Mouse (Mus musculus) cerebellum, adult 11 months (tissue): ENCODE measurements around the gene Nae1.
"Not testable (repeated sequence)": the region's sequence is repeated elsewhere in the genome, so short reads cannot be mapped to it uniquely, and the experiment has no call there.

Experiments
- DNase-seq: peaks from one replicate; pipeline ENCODE4 v3.0.0; 2022

Nae1 gene

GRCm38 (mm10) chr8:104533971-104534778, at the start of gene Nae1, which contains the start of gene Car7:
Nae1 (minus strand) TSS chr8:104534637.
Car7 (plus strand) TSS chr8:104534689.
- DNase-seq = peak; percentile 95

DNA sequence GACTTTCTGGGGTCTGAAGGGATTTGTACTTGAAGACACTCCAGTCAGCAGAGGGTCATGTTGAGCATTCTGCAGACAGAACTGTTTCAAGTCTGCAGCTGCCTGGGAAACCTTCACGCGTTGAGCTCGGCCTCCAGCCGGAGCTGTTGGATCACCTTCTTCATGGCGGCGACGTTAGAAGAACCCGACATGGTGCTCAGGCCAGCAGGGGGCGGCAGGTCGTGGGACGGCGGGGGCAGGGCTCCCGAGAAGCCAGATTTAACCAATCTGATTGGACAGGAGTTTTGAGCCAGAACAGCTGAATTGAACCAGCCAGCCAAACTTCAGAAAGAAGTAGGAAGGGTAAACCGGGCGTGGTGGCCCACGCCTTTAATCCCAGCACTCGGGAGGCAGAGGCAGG, 43.2 kb upstream of the Nae1 start:
- DNase-seq = not testable (repeated sequence)

- DNase-seq = no peak
These were observed 42.4 kb upstream of the Nae1 start for GRCm38 (mm10) chr8:104576820-104577219.

DNA sequence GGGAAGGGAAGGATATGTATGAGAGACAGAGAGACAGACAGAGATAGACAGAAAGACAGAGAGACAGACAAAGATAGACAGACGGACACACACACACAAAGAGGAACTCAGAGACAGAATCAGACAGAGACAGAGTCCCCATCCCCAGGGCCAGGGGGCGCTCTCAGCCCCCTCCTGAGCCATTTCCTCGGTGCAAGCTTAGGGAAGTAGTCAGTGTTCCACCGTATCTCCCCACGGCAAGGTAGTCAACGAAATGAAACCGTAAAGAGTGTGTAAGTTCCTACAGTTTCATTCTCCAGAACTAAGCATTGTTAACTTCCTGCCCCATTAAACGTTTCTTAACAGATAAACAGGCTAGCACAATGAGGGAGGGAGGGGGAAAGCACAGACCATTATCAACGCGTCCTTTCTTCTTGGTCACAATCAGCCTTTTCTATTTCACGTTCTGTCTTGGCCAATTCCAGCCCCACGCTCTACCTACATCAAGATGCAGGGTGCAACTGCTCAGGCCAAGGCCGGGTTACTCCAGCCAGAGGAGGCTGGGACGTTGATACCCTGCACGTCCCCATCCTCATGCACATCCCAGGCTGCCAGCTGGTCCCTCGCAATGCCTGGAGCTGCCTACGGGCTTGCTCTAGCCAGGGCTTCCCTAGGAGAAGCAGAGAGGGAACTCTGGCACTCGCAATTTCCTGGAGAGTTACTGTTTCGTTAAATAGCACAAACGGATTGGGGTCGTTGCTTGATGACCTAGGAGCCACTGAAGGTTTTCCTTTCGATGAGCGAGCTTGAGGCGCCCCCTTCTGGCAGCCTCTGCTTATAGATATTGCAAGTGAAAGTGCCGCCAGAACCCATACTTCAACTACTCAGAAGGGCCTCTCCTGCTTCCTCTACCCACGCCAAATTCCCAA, 36.3 kb upstream of the Nae1 start:
- DNase-seq = peak; percentile 83

GRCm38 (mm10) chr8:104569559-104569958, 35.1 kb upstream of the Nae1 start:
- no peak for DNase-seq

DNA sequence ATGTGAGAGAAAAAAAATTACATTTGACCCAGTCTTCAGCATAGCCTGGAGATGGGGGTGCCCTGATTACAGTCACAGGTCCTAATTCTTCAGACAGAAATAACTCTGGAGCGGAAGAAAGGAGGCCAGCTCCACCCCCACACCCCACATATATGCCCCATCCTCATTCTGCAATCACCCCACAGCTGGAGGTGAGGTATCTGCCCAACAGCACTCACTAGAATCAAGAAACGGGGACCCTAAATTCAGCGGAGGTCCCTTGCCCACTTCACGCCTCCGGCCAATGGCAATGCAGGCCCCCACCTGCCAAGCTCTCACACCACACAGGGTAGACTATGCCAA, 31.0 kb upstream of the Nae1 start:
- no peak for DNase-seq

GRCm38 (mm10) chr8:104564633-104565456, 30.4 kb upstream of the Nae1 start:
- DNase-seq = peak; percentile 85

- DNase-seq = no peak
These were observed 26.3 kb upstream of the Nae1 start for GRCm38 (mm10) chr8:104560731-104561130.

- DNase-seq = no peak
These were observed 22.8 kb upstream of the Nae1 start for GRCm38 (mm10) chr8:104557226-104557625.

GRCm38 (mm10) chr8:104555191-104555590, 20.8 kb upstream of the Nae1 start:
- no peak for DNase-seq

GRCm38 (mm10) chr8:104543440-104544045, 9.1 kb upstream of the Nae1 start:
- no peak for DNase-seq

GRCm38 (mm10) chr8:104542160-104542559, 7.7 kb upstream of the Nae1 start:
- no peak for DNase-seq

- no peak for DNase-seq
These were observed 7.1 kb upstream of the Nae1 start for GRCm38 (mm10) chr8:104541515-104541880.

DNA sequence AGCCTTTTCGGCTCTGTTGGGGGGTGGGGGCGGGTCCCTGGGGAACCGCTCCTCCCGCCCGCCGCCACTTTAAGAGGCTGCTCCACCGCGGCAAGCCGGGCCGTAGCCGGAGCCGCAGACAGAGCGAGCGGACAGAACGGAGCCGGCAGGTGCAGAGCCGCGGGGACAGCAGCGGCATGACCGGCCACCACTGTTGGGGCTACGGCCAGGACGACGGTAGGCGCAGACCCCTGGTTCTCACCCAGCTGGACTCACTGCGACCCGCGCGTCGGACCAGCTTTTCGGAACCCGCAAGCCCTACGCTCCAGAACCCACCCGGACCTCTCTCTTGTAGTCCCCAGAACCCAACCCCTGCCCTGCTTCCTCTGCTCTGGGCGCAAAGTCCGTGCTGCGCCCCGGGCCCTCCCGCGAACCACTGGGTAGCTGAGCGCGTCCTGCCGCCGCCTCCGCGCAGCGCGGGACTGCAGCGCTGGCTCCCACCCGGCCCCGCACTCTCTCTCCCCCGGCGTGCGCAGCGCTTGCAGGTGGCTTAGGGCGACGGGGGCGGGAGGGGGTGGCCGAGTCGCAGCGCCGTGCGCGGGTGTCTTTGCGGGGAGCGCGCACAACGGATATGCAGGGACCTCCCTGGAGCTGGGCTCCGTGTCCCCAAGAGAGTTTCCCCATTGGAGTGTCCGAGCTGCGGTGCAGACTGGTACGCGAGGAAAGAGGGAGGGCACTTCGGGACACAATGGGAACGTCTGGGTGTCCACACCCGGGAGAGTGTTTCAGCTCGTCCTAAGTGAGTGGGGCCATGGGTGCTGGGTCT, 6.5 kb upstream of the Nae1 start:
- peak; percentile 48 for DNase-seq

GRCm38 (mm10) chr8:104540238-104540637, 5.8 kb upstream of the Nae1 start:
- DNase-seq = no peak

DNA sequence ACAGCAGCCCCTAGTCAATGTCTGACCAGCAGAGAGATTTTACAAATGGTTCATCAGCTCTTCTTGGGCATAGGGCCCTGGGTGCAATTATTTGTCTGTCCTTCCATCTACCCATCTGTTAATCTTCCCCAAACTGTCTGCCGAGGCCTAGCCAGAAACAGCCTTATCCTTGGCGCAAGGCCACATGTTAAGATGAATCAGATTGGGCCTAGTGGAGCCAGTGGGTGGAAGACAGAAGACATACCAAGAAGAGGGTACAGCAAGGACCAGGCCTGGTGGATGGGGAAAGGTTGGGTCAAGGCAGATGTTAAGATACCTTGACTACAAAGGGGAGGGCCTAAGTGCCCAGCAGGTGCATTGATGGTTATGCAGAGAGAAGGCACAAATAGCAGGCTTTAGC, 5.1 kb upstream of the Nae1 start:
- DNase-seq = no peak

DNA sequence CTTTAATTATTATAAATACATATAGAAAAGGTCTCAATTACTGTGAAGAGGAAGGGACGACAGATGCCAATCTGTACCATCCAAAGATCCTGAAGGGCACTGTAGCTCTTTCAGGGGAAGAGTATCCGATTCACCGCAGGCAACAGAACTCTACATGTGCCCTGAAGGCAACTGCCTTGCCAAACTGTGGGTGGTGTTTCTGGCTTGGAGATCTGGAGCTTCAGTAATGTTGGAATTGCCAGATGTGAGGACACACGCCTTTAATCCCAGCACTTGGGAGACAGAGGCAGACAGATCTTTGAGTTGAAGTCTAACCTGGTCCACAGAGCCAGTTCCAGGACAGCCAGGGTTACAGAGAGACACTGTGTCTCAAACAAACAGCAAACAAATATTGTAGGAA, 4.5 kb upstream of the Nae1 start:
- DNase-seq = no peak

DNA sequence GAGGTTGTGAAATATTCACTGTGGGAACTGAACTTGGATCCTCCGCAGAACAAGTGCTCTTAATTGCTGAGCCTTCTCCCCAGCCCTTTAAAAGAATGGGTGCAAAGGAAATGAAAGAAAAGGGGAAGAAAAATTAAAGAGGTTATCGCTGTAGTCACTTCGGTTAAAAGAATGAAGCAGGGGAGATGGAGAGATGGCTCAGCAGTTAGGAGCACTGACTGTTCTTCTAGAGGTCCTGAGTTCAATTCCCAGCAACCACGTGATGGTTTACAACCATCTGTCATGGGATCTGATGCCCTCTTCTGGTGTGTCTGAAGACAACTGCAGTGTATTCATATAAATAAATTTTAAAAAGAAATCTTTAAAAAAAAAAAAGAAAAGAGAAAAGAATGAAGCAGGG, 1.6 kb upstream of the Nae1 start:
- no peak for DNase-seq

GRCm38 (mm10) chr8:104535378-104535777, 941 bp upstream of the Nae1 start:
- no peak for DNase-seq

- DNase-seq = peak; percentile 50
These were observed 323 bp upstream of the Nae1 start for GRCm38 (mm10) chr8:104534779-104535141.

- DNase-seq = no peak
These were observed 886 bp downstream of the Nae1 start for GRCm38 (mm10) chr8:104533551-104533950.

- peak; percentile 79 for DNase-seq
These were observed 4.8 kb downstream of the Nae1 start for GRCm38 (mm10) chr8:104529671-104530070.
